Mouse (Mus musculus) limb, embryonic 14.5 days (tissue): ENCODE data around the gene Arhgap24. TPM values are rescaled to one million over a fixed set of nuclear protein-coding genes. Genes with fewer than 3 reads are reported as not detected.

Experiments used
- ATAC-seq: fragments of 200-750 bp; cut with Nextera tagmentation; 2 replicates; pipeline ENCODE4 v1.8.0; 2017; ENCODE audit warnings: low read depth, moderate number of reproducible peaks, moderate TSS enrichment; ENCODE audit not compliant: low FRiP score
- DNase-seq: peaks from one replicate; pipeline ENCODE4 v3.0.0-alpha.2; 2015; ENCODE audit warnings: low spot score
- H3K27ac ChIP-seq: fragments of 300-500 bp; sonication (generic); replicated peaks from 2 replicates; pipeline ENCODE4 v1.5.1; 2014; ENCODE audit warnings: low read depth, mild to moderate bottlenecking, low read length, moderate library complexity, mixed read lengths
- H3K27me3 ChIP-seq: fragments of 300-500 bp; sonication (generic); 2 replicates; pipeline ENCODE4 v1.6.1; 2014; ENCODE audit warnings: low read length, mixed read lengths; ENCODE audit not compliant: control insufficient read depth, insufficient read depth
- H3K36me3 ChIP-seq: fragments of 300-500 bp; sonication (generic); 2 replicates; pipeline ENCODE4 v1.6.1; 2014; ENCODE audit warnings: mild to moderate bottlenecking, low read length, moderate library complexity, mixed read lengths; ENCODE audit not compliant: control insufficient read depth, insufficient read depth
- H3K4me1 ChIP-seq: fragments of 300-500 bp; sonication (generic); 2 replicates; pipeline ENCODE4 v1.6.1; 2014; ENCODE audit warnings: antibody characterized with exemption, low read length, mixed read lengths; ENCODE audit not compliant: control insufficient read depth, insufficient read depth
- H3K4me2 ChIP-seq: fragments of 300-500 bp; sonication (generic); replicated peaks from 2 replicates; pipeline ENCODE4 v1.6.1; 2014; ENCODE audit warnings: low read depth, mild to moderate bottlenecking, low read length, moderate library complexity; ENCODE audit not compliant: severe bottlenecking
- H3K4me3 ChIP-seq: fragments of 300-500 bp; sonication (generic); replicated peaks from 2 replicates; pipeline ENCODE4 v1.5.1; 2014; ENCODE audit warnings: low read length
- H3K9ac ChIP-seq: fragments of 300-500 bp; sonication (generic); 2 replicates; pipeline ENCODE4 v1.6.1; 2014; ENCODE audit warnings: mild to moderate bottlenecking, low read depth, low read length, moderate library complexity; ENCODE audit not compliant: severe bottlenecking
- H3K9me3 ChIP-seq: fragments of 300-500 bp; sonication (generic); 2 replicates; pipeline ENCODE4 v1.6.1; 2016; ENCODE audit warnings: low read length; ENCODE audit not compliant: control insufficient read depth
- POLR2A ChIP-seq: fragments of 200-500 bp; IDR thresholded peaks from 2 replicates; pipeline ENCODE4 v1.8.0; 2012; ENCODE audit warnings: inconsistent platforms, mild to moderate bottlenecking, moderate library complexity, borderline replicate concordance; ENCODE audit not compliant: insufficient read depth, insufficient read length; ENCODE audit errors: extremely low read depth
- WGBS: fragments of 180-500 bp; shearing (Covaris S2); extraction: QIAGEN DNeasy Blood & Tissue Kit; methylation state at CpG from one replicate; pipeline ENCODE4 v1.1.7; 2014; 5-methylcytosine and 5-hydroxymethylcytosine counted together
- polyA plus RNA-seq, 2 experiments: library from polyadenylated mRNA; depleted of rRNA in 1 of 2; stranded (reverse) in 1 of 2; unstranded in 1 of 2; fragments of >200 nt; fragmentation: Nextera tagmentation in 1 of 2; extraction: Ambion mirVana in 1 of 2; gene quantifications; 2 replicates each; pipeline versions ENCODE4 v1.2.1 to v1.2.3; 2012 to 2014

Gene Arhgap24
- polyA plus RNA-seq, 2 experiments = 20.2 to 25.8 TPM

- 85% methylated on average over 9 of the region's 9 CpGs for WGBS
- no peaks in the 10 kb centered on the region for H3K9me3 ChIP-seq
- no peak for TF ChIP-seq POLR2A
- no peak overlapping the region for H3K9ac ChIP-seq
- ATAC-seq (no peak), DNase-seq (no peak)
- no peak overlapping the region for H3K4me3 ChIP-seq
- H3K4me1 ChIP-seq = peaks cover 19% of the 10 kb centered on the region
- H3K27me3 ChIP-seq = no peaks in the 10 kb centered on the region
- no peak overlapping the region for H3K27ac ChIP-seq
- H3K36me3 ChIP-seq = no peaks in the 10 kb centered on the region
- H3K4me2 ChIP-seq = no peak overlapping the region
Observed at GRCm38 (mm10) chr5:102667754-102668575, 186.8 kb downstream of the Arhgap24 start.

- 70% methylated on average over 4 of the region's 4 CpGs for WGBS
- Histone ChIP-seq H3K4me3 (no peak overlapping the region), H3K9ac (no peak overlapping the region), H3K4me1 (peaks cover 16% of the 10 kb centered on the region), H3K9me3 (no peaks in the 10 kb centered on the region), H3K36me3 (no peaks in the 10 kb centered on the region), H3K4me2 (no peak overlapping the region), H3K27me3 (no peaks in the 10 kb centered on the region), H3K27ac (no peak overlapping the region)
- ATAC-seq (no peak), DNase-seq (no peak)
- no peak for TF ChIP-seq POLR2A
Observed at GRCm38 (mm10) chr5:102670206-102670605, 189.0 kb downstream of the Arhgap24 start.

GRCm38 (mm10) chr5:102670731-102671345, 189.6 kb downstream of the Arhgap24 start:
- 0 out of 2 replicates have a peak, but pooled peaks cover 14% of the 10 kb centered on the region for H3K4me1 ChIP-seq
- no peaks in the 10 kb centered on the region for H3K9me3 ChIP-seq
- no peak for ATAC-seq
- no peak overlapping the region for H3K27ac ChIP-seq
- H3K4me3 ChIP-seq = no peak overlapping the region
- no peaks in the 10 kb centered on the region for H3K36me3 ChIP-seq
- H3K4me2 ChIP-seq = no peak overlapping the region
- H3K27me3 ChIP-seq = no peaks in the 10 kb centered on the region
- no peak for DNase-seq
- no peak overlapping the region for H3K9ac ChIP-seq
- 38% methylated on average over 5 of the region's 5 CpGs for WGBS
- no peak for TF ChIP-seq POLR2A

- DNase-seq (no peak), ATAC-seq (no peak)
- no peaks in the 10 kb centered on the region for H3K9me3 ChIP-seq
- H3K36me3 ChIP-seq = no peaks in the 10 kb centered on the region
- H3K27ac ChIP-seq = no peak overlapping the region
- TF ChIP-seq POLR2A = no peak
- no peak overlapping the region for H3K9ac ChIP-seq
- no peak overlapping the region for H3K4me3 ChIP-seq
- no peak overlapping the region for H3K4me2 ChIP-seq
- H3K27me3 ChIP-seq = no peaks in the 10 kb centered on the region
- 0 out of 2 replicates have a peak, but pooled peaks cover 14% of the 10 kb centered on the region for H3K4me1 ChIP-seq
- WGBS = 56% methylated on average over 2 of the region's 2 CpGs
Observed at GRCm38 (mm10) chr5:102675326-102675725, 194.1 kb downstream of the Arhgap24 start.

- DNase-seq (no peak), ATAC-seq (no peak)
- Histone ChIP-seq H3K4me2 (no peak overlapping the region), H3K4me1 (0 out of 2 replicates have a peak, but pooled peaks cover 14% of the 10 kb centered on the region), H3K9me3 (no peaks in the 10 kb centered on the region), H3K27me3 (no peaks in the 10 kb centered on the region), H3K9ac (no peak overlapping the region), H3K27ac (no peak overlapping the region), H3K36me3 (no peaks in the 10 kb centered on the region), H3K4me3 (no peak overlapping the region)
- WGBS = 39% methylated on average over 2 of the region's 2 CpGs
- TF ChIP-seq POLR2A = no peak
Observed at GRCm38 (mm10) chr5:102677176-102677575, 196.0 kb downstream of the Arhgap24 start.
